Mouse (Mus musculus) urinary bladder, postnatal 14 days (tissue): ENCODE data around the gene Emx2.
A peak's percentile ranks its signal among the peaks of the same experiment; 100 is the strongest.

Experiments used
- DNase-seq: peaks from one replicate; pipeline ENCODE4 v3.0.0; 2021; ENCODE audit warnings: low spot score

Gene Emx2

GRCm38 (mm10) chr19:59457951-59458742, at the start of gene Emx2:
TSS of gene Emx2 (plus strand) at chr19:59458372.
- DNase-seq, result peak; percentile 68

- no peak for DNase-seq
These were observed 44.0 kb upstream of the Emx2 start for GRCm38 (mm10) chr19:59414128-59414527.

GRCm38 (mm10) chr19:59418024-59418423, 40.1 kb upstream of the Emx2 start:
- DNase-seq, result peak; percentile 92

DNA sequence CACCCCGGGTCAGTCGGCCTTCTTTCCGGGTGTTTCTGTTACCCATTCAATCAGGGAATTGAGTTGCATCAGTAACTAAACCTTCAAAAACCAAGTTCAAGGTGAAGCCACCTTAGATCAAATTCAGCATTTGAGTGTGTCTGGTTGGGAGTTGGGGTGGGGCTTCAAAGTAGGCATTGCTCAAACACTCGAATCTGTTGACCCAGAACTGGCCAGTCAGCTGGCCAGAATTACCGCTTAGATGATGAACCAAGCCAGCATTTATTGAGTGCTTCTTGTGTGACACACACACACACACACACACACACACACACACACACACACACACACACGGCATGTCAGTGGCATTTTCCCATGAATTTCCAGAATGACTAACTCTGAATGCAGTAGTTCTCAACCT, 39.5 kb upstream of the Emx2 start:
- no peak for DNase-seq

DNA sequence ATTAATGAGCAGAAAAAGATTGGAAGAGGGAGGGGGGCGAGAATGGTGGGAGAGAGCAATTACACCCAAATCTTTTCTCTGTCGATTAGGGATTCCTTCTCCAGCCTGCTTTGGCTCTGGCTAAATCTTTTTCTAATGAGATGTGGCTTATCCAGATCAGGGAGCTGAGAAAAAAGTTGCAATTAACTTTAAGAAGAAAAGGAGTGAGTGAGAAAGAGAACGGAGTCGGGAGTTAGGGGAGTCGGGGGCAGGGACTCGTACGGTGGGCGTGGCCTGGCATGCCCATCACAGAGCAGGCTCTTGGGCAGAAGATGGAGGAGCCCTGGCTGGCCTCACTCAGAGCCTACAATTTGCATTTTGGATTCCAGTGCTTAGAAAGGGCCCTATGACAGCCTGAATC, 35.8 kb upstream of the Emx2 start:
- DNase-seq, result no peak

GRCm38 (mm10) chr19:59423685-59424084, 34.5 kb upstream of the Emx2 start:
- no peak for DNase-seq

DNA sequence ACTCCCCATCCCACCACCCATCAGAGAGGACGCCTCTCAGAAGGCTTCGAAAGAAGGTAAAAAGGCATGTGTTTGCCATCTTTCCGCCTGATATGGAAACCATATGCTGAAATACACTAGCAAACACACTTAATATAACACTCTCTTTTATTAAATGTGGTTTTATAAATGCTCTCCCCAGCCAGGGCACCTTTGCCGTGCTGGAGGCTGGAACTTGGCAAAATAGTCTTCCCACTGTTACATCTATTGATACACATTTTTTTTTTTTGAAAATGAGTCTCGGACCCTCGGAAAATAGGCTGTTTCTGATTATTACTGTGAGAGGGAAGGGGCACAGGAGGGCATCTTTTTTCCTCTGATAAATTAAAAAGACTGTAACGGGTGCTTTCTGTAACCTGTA, 33.2 kb upstream of the Emx2 start:
- no peak for DNase-seq

DNA sequence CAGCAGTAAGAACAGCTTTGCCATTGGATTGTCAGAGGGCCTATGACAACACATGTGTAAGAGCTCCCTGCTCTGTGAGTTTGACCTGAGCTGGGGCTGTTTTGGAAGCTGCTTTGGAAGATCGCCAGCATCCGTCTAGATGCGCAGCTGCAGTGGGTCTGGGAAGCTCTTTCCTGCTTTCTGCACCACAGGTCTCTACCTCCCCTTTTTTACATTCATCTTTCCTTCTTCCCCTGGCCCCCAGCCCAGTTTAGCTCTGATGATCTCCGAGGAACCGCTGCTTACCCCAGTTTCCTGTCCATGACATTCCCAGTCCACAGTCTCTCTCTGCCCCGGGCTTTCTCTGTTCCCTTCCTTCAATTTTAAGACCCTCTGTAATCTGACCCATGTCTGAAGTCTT, 25.9 kb upstream of the Emx2 start:
- peak; percentile 25 for DNase-seq

DNA sequence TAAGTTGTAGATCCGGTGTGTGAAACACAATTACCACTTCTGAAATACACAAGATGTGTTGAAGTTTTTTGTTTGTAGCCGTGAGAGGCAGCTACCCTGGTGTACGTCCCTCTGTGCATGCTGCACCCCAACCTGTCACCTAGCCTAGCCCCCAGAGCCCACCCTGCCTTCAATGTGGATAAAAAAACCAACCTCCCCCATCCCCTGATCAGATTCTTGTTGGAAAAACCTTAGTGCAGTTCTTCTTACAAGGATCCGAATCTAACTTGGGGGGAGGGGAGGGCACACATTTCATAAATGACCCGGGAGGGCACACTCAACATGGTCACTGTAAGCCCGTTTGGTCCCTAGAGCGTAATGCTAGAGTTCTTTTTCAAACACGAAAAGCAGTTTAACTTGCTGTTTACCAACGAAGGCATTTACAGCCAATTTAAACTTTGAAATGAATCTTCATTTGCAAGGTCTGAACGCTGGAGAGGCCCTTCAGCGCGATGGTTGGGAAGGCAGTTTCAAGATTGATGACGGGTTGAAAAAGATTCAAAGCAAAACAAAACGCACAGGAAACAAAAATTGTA, 7.5 kb upstream of the Emx2 start:
- no peak for DNase-seq

DNA sequence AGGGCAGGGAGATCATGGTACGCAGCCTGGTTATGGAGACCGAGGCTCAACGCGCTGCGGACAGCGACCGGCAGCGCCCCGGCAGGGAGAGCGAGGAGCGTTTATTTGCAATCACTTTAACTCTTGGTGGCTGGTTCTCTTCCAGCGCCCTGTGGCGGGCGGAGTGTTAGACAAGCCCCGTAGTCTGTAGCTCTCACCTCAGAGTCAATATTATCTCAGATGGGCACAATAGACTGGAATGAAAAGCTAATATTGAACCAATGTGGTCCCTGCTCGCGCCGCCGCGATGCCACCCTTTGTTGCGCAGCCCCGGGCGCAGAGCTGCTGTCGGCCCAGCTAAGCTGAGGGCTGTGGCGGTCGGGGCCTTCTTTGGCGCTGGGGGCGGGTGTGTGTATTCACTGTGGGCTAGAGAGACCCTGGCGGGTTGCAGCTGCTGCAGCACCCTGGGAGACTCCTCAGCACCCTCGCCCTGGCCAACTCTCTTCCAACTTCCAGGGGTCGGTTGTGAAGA, 6.7 kb upstream of the Emx2 start:
- DNase-seq, result no peak

DNA sequence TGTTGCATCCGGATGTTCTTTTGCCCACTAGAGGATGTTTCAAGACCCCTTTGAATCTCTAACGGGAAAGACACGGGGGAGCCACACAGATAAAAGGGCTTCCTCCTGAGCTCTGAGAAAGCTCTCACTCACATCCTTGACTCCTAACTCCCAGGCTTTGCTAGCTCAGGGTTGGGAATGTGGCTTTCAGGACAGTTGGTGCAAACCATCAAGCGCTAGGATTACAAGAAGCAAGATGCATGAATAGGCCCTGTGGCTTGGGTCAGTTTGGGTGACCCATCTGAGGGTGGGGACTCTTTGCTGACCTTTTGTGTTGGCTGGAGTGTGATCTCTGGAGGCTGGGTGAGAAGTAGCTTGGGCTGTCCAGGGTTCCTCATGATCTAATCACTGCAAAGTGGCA, 5.9 kb upstream of the Emx2 start:
- no peak for DNase-seq

DNA sequence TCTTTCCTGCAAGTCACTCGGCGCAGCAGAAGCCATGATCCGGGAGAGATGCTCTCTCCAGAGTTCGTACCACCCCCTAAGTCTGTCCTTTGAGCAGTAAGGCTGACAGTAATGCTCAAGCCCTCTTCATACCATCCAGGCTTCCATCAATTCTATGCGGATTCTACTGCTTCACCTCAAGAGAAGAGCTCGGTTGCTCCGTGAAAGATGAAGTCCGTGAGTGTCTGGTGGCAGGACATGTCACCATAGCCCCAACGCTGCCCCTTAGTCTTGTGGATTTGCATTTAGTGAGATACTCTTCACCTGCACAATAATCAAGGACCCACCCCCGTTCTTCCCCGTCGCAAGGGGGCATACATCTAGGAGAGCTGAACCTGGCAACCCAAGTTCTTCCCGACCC, 4.6 kb upstream of the Emx2 start:
- no peak for DNase-seq

DNA sequence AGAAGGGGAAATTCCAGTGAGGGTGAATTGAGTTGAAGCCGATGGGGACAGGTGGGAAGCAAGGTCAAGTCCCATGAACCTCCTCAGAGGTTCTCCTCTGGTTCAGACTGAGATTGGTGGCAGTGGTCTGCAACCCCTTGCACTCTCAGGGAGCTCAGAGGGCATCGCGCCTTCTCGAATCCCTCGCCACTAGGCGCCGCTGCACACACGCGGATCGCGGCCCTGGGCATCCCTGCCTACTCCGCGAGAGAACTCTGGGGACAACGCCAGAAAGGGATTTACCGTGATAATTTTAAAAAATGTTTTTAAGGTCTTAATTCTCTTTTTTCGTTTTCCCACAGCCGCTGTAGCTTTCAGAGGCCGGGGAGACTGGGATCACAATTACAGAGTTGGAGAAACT, 4.0 kb upstream of the Emx2 start:
- DNase-seq, result peak; percentile 83

DNA sequence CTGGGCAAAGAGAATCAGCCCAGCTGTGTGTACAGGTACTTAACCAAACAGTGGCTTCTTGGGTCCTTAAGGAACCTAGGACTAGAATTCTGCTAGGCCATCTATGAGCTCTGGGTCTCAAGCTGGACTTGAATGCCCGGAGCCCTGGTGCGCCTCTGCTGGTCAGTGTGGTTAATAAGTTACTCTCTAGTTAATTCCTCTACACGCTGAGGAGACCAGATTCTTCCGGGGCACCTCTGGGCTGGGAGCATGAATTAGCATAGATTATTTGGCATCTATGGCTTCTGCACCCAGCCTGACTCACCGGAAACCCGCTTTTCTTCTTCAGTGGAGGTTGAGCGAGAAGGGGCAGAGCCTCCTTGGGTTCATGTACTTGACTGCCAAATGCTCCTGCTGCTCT, 2.5 kb upstream of the Emx2 start:
- no peak for DNase-seq

- peak; percentile 38 for DNase-seq
These were observed 894 bp upstream of the Emx2 start for GRCm38 (mm10) chr19:59457011-59457945.

DNA sequence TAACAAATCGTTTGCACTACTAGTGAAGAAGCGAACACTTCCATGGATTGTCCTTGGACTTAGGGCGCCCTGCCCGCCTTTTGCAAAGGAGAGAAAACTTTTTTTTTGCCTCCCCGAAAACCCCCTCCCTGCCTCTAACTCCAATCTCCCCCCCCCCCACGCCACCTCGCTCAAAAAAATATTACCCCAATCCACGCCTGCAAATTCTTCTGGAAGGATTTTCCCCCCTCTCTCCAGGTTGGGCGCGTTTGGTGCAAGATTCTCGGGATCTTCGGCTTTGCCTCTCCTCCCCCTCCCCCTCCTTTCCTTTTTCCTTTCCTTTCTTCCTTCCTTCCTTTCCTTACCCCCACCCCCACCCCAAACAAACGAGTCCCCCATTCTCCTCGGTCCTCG, 567 bp downstream of the Emx2 start:
- no peak for DNase-seq

GRCm38 (mm10) chr19:59459158-59459781, 1.1 kb downstream of the Emx2 start:
- DNase-seq, result peak; percentile 28

- no peak for DNase-seq
These were observed 1.7 kb downstream of the Emx2 start for GRCm38 (mm10) chr19:59459811-59460241.

DNA sequence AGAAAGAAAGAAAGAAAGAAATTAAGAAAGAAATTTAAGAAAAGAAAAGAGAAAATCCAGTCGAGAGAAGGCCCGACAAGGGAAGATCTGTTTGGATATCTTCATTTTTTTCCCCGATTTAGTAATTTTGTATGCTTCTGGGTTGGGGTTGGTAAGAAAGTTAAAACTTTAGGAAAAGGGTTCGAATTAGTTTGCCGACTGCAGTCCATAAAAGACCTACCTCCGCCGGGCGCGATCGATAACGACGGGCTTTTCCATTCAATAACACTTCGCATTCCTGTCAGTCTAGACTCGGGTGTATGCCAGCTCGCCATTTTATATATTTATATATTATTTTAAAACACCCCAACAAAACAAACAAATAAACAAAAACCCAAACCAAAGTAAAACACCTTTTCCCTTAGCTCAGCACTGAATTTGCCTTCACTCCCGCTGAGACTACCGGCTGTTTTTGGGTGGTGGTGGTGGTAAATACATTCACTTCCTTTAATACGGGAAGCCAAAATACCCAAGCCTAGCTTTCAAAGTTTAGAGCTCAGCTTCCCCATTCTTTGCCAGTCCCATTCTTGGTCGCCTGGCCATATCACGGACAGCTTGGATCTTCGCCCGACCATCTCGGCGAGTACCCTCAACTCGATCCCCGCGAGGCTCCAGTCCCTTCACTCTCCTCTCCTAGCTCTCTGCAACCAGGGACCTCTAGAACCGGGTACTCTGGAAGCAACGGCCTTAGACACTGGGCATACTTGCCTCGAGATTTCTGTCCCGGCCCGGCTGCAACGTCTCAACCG, 2.4 kb downstream of the Emx2 start:
- no peak for DNase-seq

- DNase-seq, result no peak
These were observed 3.6 kb downstream of the Emx2 start for GRCm38 (mm10) chr19:59461481-59462421.
